Mouse (Mus musculus) stomach, postnatal 0 days (tissue): ENCODE data around the gene Saxo1. TPM values are rescaled to one million over a fixed set of nuclear protein-coding genes. Genes with fewer than 3 reads are reported as not detected.

Source experiments
- ATAC-seq: fragments of 200-750 bp; cut with Nextera tagmentation; 2 replicates; pipeline ENCODE4 v1.8.0; 2017; ENCODE audit not compliant: low FRiP score, low TSS enrichment
- DNase-seq: peaks from one replicate; pipeline ENCODE4 v3.0.0-alpha.2; 2016; ENCODE audit warnings: low spot score
- H3K27ac ChIP-seq: fragments of 300-500 bp; sonication (generic); replicated peaks from 2 replicates; pipeline ENCODE4 v1.5.1; 2014; ENCODE audit warnings: mild to moderate bottlenecking, control low read depth
- H3K27me3 ChIP-seq: fragments of 300-500 bp; sonication (generic); 2 replicates; pipeline ENCODE4 v1.6.1; 2014; ENCODE audit warnings: low read length; ENCODE audit not compliant: control insufficient read depth, insufficient read depth
- H3K36me3 ChIP-seq: fragments of 300-500 bp; sonication (generic); 2 replicates; pipeline ENCODE4 v1.6.1; 2014; ENCODE audit warnings: low read length, mixed read lengths; ENCODE audit not compliant: control insufficient read depth, insufficient read depth
- H3K4me1 ChIP-seq: fragments of 300-500 bp; sonication (generic); replicated peaks from 2 replicates; pipeline ENCODE4 v1.6.1; 2014; ENCODE audit warnings: antibody characterized with exemption; ENCODE audit not compliant: control insufficient read depth, insufficient read depth
- H3K4me2 ChIP-seq: fragments of 300-500 bp; sonication (generic); replicated peaks from 2 replicates; pipeline ENCODE4 v1.6.1; 2014; ENCODE audit warnings: low read depth, mild to moderate bottlenecking, control low read depth, moderate library complexity
- H3K4me3 ChIP-seq: fragments of 300-500 bp; sonication (generic); 2 replicates; pipeline ENCODE4 v1.5.1; 2014; ENCODE audit warnings: low read depth, low read length, control low read depth
- H3K9ac ChIP-seq: fragments of 300-500 bp; sonication (generic); 2 replicates; pipeline ENCODE4 v1.6.1; 2014; ENCODE audit warnings: mild to moderate bottlenecking, low read length, control low read depth, mixed read lengths
- H3K9me3 ChIP-seq: fragments of 300-500 bp; sonication (generic); 2 replicates; pipeline ENCODE4 v1.6.1; 2016; ENCODE audit warnings: low read length; ENCODE audit not compliant: control insufficient read depth
- CTCF ChIP-seq: IDR thresholded peaks from 2 replicates; pipeline ENCODE4 v1.5.1; 2016; ENCODE audit warnings: antibody characterized with exemption, low read depth, mild to moderate bottlenecking, moderate library complexity
- EP300 ChIP-seq: optimal IDR thresholded peaks from 2 replicates; pipeline ENCODE3; 2016; ENCODE audit warnings: antibody characterized with exemption
- WGBS: fragments of 180-500 bp; shearing (Covaris S2); extraction: QIAGEN DNeasy Blood & Tissue Kit; methylation state at CpG from one replicate; pipeline ENCODE4 v1.1.7; 2014; 5-methylcytosine and 5-hydroxymethylcytosine counted together
- polyA plus RNA-seq: library from polyadenylated mRNA; unstranded; fragments of >200 nt; fragmentation: Nextera tagmentation; extraction: Ambion mirVana; gene quantifications from 2 replicates; pipeline ENCODE4 v1.2.1, GENCODE M21; 2015

The Saxo1 gene
- polyA plus RNA-seq, result not detected in 2 replicates

DNA sequence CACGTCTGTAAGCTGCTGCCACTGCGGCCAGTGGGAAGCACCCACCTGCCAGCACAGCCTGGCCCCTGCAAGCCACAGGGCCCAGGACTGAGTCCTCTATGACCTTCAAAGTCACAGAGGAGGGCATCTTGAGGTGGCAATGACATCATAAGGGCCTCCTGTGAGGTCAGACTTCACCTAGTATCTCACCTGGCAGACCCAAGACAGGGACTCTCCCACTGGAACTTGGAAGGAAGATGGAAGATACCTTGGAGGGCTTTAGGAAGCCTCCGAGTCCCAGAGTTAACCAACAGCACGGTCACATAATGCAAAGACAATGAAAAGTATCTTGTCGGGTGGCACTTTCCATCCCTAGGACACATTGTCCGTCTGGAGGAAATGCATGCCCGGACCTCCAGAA, at the start of gene Saxo1:
Gene Saxo1, minus strand, starts transcription at position 101 of the 400 bp plus-strand sequence.
- TF ChIP-seq CTCF, result no peak
- no peak for TF ChIP-seq EP300
- H3K4me2 ChIP-seq, result no peak within 1 kb of the TSS

DNA sequence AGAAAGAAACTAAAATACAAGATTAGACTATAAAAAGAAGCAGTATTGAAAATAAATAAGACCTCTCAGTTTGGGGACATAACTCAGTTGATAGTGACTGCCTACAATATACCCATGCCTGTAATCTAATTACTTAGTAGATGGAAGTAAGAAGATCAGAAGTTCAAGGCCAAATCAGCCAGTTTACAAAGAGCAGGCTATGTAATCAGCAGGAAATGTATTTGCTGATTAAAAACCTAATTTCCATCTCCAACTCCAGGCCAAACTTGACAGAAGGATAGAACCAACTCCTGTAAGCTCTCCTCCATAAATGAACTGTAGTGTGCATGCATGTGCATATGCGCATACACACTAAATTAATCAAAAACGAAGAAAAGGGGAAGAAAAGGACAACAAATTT, 33.2 kb upstream of the Saxo1 start:
- 92% methylated on average over 2 of the region's 2 CpGs for WGBS
- TF ChIP-seq EP300 (no peak), CTCF (no peak)
- H3K4me1 ChIP-seq, result no peaks in the 10 kb centered on the region
- ATAC-seq (no peak), DNase-seq (no peak)
- H3K27ac ChIP-seq, result no peak overlapping the region
- peaks cover under 1% of the 10 kb centered on the region; the same call in 1 of the 2 replicates for H3K36me3 ChIP-seq
- no peak overlapping the region for H3K9ac ChIP-seq
- no peaks in the 10 kb centered on the region for H3K27me3 ChIP-seq
- H3K9me3 ChIP-seq, result no peaks in the 10 kb centered on the region
- no peak overlapping the region for H3K4me3 ChIP-seq
- no peak overlapping the region for H3K4me2 ChIP-seq

More for the DNA sequence above, at the start of gene Saxo1:
- H3K9me3 ChIP-seq, result no peaks in the 10 kb centered on the region
- H3K36me3 ChIP-seq, result no peaks in the 10 kb centered on the region
- no peaks in the 10 kb centered on the region for H3K27me3 ChIP-seq
- 92% methylated on average over 7 of the region's 7 CpGs for WGBS
- no peak within 1 kb of the TSS for H3K9ac ChIP-seq
- H3K4me3 ChIP-seq, result no peak within 1 kb of the TSS
- DNase-seq (no peak), ATAC-seq (no peak)
- no peak within 1 kb of the TSS for H3K27ac ChIP-seq
- H3K4me1 ChIP-seq, result no peaks in the 10 kb centered on the region

DNA sequence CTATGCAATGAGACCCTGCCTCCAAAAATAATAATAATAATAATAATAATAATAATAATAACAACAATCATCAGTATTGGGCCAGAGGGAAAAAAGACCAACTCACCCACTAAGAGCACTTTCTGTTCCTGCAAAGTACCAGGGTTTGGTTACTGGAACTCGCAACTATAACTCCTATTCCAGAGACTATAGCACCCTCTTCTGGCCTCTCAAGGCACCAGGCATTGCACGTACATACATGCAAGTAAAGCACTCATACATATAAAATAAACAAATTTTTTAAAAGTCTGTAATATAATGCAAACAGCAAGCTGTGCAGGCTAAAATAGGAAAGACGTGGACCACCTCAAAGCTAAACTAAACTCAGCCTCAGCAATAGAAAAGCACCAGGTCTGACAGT, 30.1 kb upstream of the Saxo1 start:
- ATAC-seq (no peak), DNase-seq (no peak)
- H3K36me3 ChIP-seq, result peaks cover 11% of the 10 kb centered on the region; the same call in 1 of the 2 replicates

DNA sequence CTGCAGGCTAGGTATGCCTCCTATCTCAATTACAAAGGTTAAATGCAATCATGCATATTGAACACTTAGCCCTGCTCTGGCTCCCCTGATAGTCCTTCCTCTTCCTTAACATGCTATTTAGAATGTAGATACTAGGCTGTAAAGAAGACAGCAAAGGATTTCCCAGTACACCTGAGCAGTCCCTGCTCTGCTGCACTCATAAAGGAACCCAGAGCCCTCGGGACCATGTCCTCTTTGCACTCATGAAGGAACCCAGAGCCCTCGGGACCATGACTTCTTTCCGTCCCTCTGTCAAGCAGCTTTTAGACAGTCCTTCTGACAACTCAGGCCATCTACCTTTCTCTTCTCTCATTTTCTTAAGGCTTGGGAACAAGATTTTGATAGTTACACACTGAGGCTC, 22.5 kb upstream of the Saxo1 start:
- ATAC-seq (no peak), DNase-seq (no peak)
- no peak for TF ChIP-seq EP300
- TF ChIP-seq CTCF, result no peak
- Histone ChIP-seq H3K9ac (no peak overlapping the region), H3K9me3 (no peaks in the 10 kb centered on the region), H3K4me2 (no peak overlapping the region), H3K27ac (no peak overlapping the region), H3K36me3 (peaks cover 7% of the 10 kb centered on the region; the same call in 1 of the 2 replicates), H3K4me1 (peaks cover 3% of the 10 kb centered on the region; the same call in 1 of the 2 replicates), H3K4me3 (no peak overlapping the region), H3K27me3 (no peaks in the 10 kb centered on the region)
- 77% methylated on average over 3 of the region's 3 CpGs for WGBS

More for the DNA sequence above, 30.1 kb upstream of the Saxo1 start:
- Histone ChIP-seq H3K4me3 (no peak overlapping the region), H3K4me2 (no peak overlapping the region), H3K4me1 (no peaks in the 10 kb centered on the region), H3K27ac (no peak overlapping the region), H3K9ac (no peak overlapping the region), H3K27me3 (no peaks in the 10 kb centered on the region), H3K9me3 (no peaks in the 10 kb centered on the region)
- 80% methylated on average over 3 of the region's 3 CpGs for WGBS
- TF ChIP-seq CTCF (peak; percentile 48), EP300 (no peak)

DNA sequence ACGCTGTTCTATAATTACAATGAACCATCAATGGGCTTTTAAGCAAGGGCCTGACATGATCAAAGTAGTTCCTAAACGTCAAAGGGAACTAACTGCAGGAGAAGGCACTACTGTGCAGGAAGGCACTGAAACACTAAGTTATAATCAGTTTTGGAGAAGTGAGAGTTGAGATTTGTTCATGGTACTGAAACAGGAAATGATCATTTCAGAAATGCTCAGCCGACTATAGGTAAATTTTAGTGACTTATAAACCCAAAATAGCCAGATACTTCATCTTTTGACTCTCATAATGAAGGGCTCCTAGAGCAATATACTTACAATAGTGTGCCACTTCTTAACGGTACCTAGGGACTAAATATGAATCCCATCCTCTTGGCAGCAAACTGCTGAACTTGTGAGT, 21.9 kb upstream of the Saxo1 start:
- Histone ChIP-seq H3K9me3 (no peaks in the 10 kb centered on the region), H3K27me3 (no peaks in the 10 kb centered on the region), H3K4me2 (no peak overlapping the region), H3K4me1 (peaks cover 3% of the 10 kb centered on the region; the same call in 1 of the 2 replicates), H3K36me3 (peaks cover 4% of the 10 kb centered on the region; the same call in 1 of the 2 replicates), H3K27ac (no peak overlapping the region), H3K4me3 (no peak overlapping the region), H3K9ac (no peak overlapping the region)
- ATAC-seq, result no peak
- no peak for DNase-seq
- TF ChIP-seq EP300 (no peak), CTCF (no peak)
- 63% methylated on average over 4 of the region's 4 CpGs for WGBS

DNA sequence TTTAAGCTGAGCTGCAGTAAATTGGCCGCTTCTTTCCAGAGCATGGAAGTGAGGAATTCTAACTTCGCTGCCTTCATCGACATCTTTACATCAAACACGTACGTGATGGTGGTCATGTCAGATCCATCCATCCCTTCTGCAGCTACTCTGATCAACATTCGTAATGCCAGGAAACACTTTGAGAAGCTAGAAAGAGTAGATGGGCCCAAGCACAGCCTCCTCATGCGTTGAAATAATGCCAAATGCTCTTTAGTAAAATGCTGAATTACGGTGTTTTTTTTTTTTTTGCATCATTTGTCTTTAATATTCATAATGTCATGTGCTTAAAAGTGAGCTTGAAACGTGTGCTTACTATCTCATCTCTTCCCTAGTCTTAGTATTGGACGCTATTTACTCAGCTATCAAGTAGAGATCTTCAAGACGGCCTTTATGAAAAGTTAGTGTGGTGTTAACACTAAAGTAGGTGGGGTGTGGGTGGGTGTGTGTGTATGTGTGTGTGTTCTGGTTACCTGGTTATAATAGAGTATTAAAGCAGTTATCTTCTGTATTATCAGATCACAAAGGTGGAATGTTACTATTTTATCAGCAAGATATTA, 18.6 kb upstream of the Saxo1 start:
- H3K4me1 ChIP-seq, result peaks cover 3% of the 10 kb centered on the region; the same call in 1 of the 2 replicates
- no peaks in the 10 kb centered on the region for H3K27me3 ChIP-seq
- DNase-seq (no peak), ATAC-seq (no peak)
- peak overlapping the region; percentile 81 for H3K4me2 ChIP-seq
- WGBS, result 7% methylated on average over 11 of the region's 11 CpGs
- H3K4me3 ChIP-seq, result peak overlapping the region; percentile 89
- peak overlapping the region; percentile 98 for H3K9ac ChIP-seq
- no peak for TF ChIP-seq CTCF
- no peak for TF ChIP-seq EP300
- H3K27ac ChIP-seq, result peak overlapping the region; percentile 98
- no peaks in the 10 kb centered on the region for H3K36me3 ChIP-seq
- H3K9me3 ChIP-seq, result no peaks in the 10 kb centered on the region
